Mouse (Mus musculus): ENCODE measurements around the gene Cul4a.

GRCm38 (mm10) chr8:13155358-13155757, 49.9 kb downstream of the Cul4a start:
- TF ChIP-seq CTCF (IDR thresholded peaks at IDR 0.05; ENCODE audit: low read depth, low read length) (no peak), POLR2AphosphoS5 (IDR thresholded peaks at IDR 0.05; ENCODE audit: insufficient replicate concordance, low read depth, low read length) (no peak), TAL1 (conservative IDR thresholded peaks at IDR 0.05; ENCODE audit: low read depth, low read length) (no peak), GATA1 (IDR thresholded peaks at IDR 0.05; ENCODE audit: borderline replicate concordance, low read length) (no peak), GATA2 (IDR thresholded peaks at IDR 0.05; ENCODE audit: borderline replicate concordance, low read depth, low read length) (no peak)

Data from G1E (cell line).